Mouse (Mus musculus) heart, postnatal 0 days (tissue): ENCODE results near the gene D430041D05Rik. TPM values are rescaled to one million over a fixed set of nuclear protein-coding genes. Genes with fewer than 3 reads are reported as not detected.

Experiments used
- ATAC-seq: fragments of 200-750 bp; cut with Nextera tagmentation; 2 replicates; pipeline ENCODE4 v1.8.0; 2017; ENCODE audit warnings: low read depth, moderate number of reproducible peaks, moderate library complexity; ENCODE audit not compliant: insufficient read depth
- DNase-seq: peaks from one replicate; pipeline ENCODE4 v3.0.0-alpha.2; 2016; ENCODE audit warnings: low spot score
- H3K27ac ChIP-seq: fragments of 300-500 bp; sonication (generic); 2 replicates; pipeline ENCODE4 v1.5.1; 2014; ENCODE audit warnings: low read depth, mild to moderate bottlenecking
- H3K27me3 ChIP-seq: fragments of 300-500 bp; sonication (generic); 2 replicates; pipeline ENCODE4 v1.6.1; 2014; ENCODE audit warnings: low read length, mixed read lengths; ENCODE audit not compliant: control insufficient read depth, insufficient read depth
- H3K36me3 ChIP-seq: fragments of 300-500 bp; sonication (generic); replicated peaks from 2 replicates; pipeline ENCODE4 v1.6.1; 2014; ENCODE audit warnings: low read length, mixed read lengths; ENCODE audit not compliant: control insufficient read depth, insufficient read depth
- H3K4me1 ChIP-seq: fragments of 300-500 bp; sonication (generic); 2 replicates; pipeline ENCODE4 v1.6.1; 2014; ENCODE audit warnings: antibody characterized with exemption; ENCODE audit not compliant: control insufficient read depth, insufficient read depth
- H3K4me2 ChIP-seq: fragments of 300-500 bp; sonication (generic); 2 replicates; pipeline ENCODE4 v1.6.1; 2014; ENCODE audit warnings: low read depth, mild to moderate bottlenecking, low read length, moderate library complexity
- H3K4me3 ChIP-seq: fragments of 300-500 bp; sonication (generic); 2 replicates; pipeline ENCODE4 v1.5.1; 2014; ENCODE audit warnings: low read depth, low read length
- H3K9ac ChIP-seq: fragments of 300-500 bp; sonication (generic); replicated peaks from 2 replicates; pipeline ENCODE4 v1.6.1; 2014; ENCODE audit warnings: low read depth, low read length, mixed read lengths
- H3K9me3 ChIP-seq: fragments of 300-500 bp; sonication (generic); replicated peaks from 2 replicates; pipeline ENCODE4 v1.6.1; 2016; ENCODE audit warnings: low read length; ENCODE audit not compliant: control insufficient read depth
- CTCF ChIP-seq: IDR thresholded peaks from 2 replicates; pipeline ENCODE4 v1.5.1; 2016; ENCODE audit warnings: antibody characterized with exemption, control low read depth, low read depth
- EP300 ChIP-seq: IDR thresholded peaks from 2 replicates; pipeline ENCODE4 v1.6.1; 2016; ENCODE audit warnings: antibody characterized with exemption, low read depth
- WGBS: fragments of 180-500 bp; shearing (Covaris S2); extraction: QIAGEN DNeasy Blood & Tissue Kit; methylation state at CpG from one replicate; pipeline ENCODE4 v1.1.7; 2014; 5-methylcytosine and 5-hydroxymethylcytosine counted together
- polyA plus RNA-seq: library from polyadenylated mRNA; unstranded; fragments of >200 nt; fragmentation: Nextera tagmentation; extraction: Ambion mirVana; gene quantifications from 2 replicates; pipeline ENCODE4 v1.2.1, GENCODE M21; 2015
- total RNA-seq: library from RNA; depleted of rRNA; stranded (reverse); fragments of >200 nt; gene quantifications from 2 replicates; pipeline ENCODE4 v1.2.3, GENCODE M21; 2014; ENCODE audit warnings: low replicate concordance

Gene D430041D05Rik
- total and polyA plus RNA-seq, 2 experiments from 2014 or later, result 0.03 TPM; not detected in 1

GRCm38 (mm10) chr2:104124071-104124470 lies 286.7 kb downstream of the D430041D05Rik start:
- ATAC-seq, result no peak
- no peak overlapping the region for H3K4me2 ChIP-seq
- WGBS, result 85% methylated on average over 5 of the region's 5 CpGs
- no peak overlapping the region for H3K27ac ChIP-seq
- no peak for TF ChIP-seq EP300
- no peak for TF ChIP-seq CTCF
- no peak overlapping the region for H3K4me3 ChIP-seq
- no peaks in the 10 kb centered on the region for H3K27me3 ChIP-seq
- no peaks in the 10 kb centered on the region for H3K36me3 ChIP-seq
- no peaks in the 10 kb centered on the region for H3K9me3 ChIP-seq
- no peak overlapping the region for H3K9ac ChIP-seq
- DNase-seq, result no peak
- peaks cover 30% of the 10 kb centered on the region for H3K4me1 ChIP-seq

GRCm38 (mm10) chr2:104123540-104123939 lies 287.3 kb downstream of the D430041D05Rik start:
- ATAC-seq, result no peak
- Histone ChIP-seq H3K4me3 (peak overlapping the region; percentile 71), H3K4me2 (peak overlapping the region; percentile 99), H3K9me3 (no peaks in the 10 kb centered on the region), H3K36me3 (no peaks in the 10 kb centered on the region), H3K27ac (no peak overlapping the region), H3K4me1 (peaks cover 30% of the 10 kb centered on the region), H3K27me3 (no peaks in the 10 kb centered on the region), H3K9ac (peak overlapping the region; percentile 85; the same call in 1 of the 2 replicates)
- TF ChIP-seq CTCF (no peak), EP300 (no peak)
- no peak for DNase-seq
- WGBS, result 63% methylated on average over 3 of the region's 3 CpGs

GRCm38 (mm10) chr2:104122505-104123378 lies 288.1 kb downstream of the D430041D05Rik start, which contains the start of gene A930018P22Rik:
Gene A930018P22Rik (plus strand): TSS chr2:104122769.
- H3K4me3 ChIP-seq, result peak within 1 kb of the TSS; percentile 71
- TF ChIP-seq CTCF, result no peak
- 0 out of 2 replicates have a peak, but pooled peaks have one; percentile 11 for TF ChIP-seq EP300
- no peaks in the 10 kb centered on the region for H3K27me3 ChIP-seq
- WGBS, result under 1% methylated on average over 47 of the region's 74 CpGs
- H3K9me3 ChIP-seq, result no peaks in the 10 kb centered on the region
- DNase-seq, result peak; percentile 98
- peak; percentile 95 for ATAC-seq
- peak within 1 kb of the TSS; percentile 99 for H3K4me2 ChIP-seq
- H3K4me1 ChIP-seq, result peaks cover 30% of the 10 kb centered on the region
- peak within 1 kb of the TSS; percentile 85 for H3K27ac ChIP-seq
- peak within 1 kb of the TSS; percentile 85 for H3K9ac ChIP-seq
- no peaks in the 10 kb centered on the region for H3K36me3 ChIP-seq

GRCm38 (mm10) chr2:104121681-104122504 lies 288.9 kb downstream of the D430041D05Rik start:
- TF ChIP-seq CTCF (no peak), EP300 (peak; percentile 76)
- no peak for ATAC-seq
- H3K36me3 ChIP-seq, result no peaks in the 10 kb centered on the region
- DNase-seq, result peak; percentile 34
- H3K4me2 ChIP-seq, result peak overlapping the region; percentile 99
- no peaks in the 10 kb centered on the region for H3K27me3 ChIP-seq
- WGBS, result 66% methylated on average over 8 of the region's 8 CpGs
- H3K9me3 ChIP-seq, result no peaks in the 10 kb centered on the region
- H3K4me3 ChIP-seq, result peak overlapping the region; percentile 71
- H3K4me1 ChIP-seq, result peaks cover 30% of the 10 kb centered on the region
- H3K27ac ChIP-seq, result peak overlapping the region; percentile 85
- H3K9ac ChIP-seq, result peak overlapping the region; percentile 85

- 0 out of 2 replicates have a peak, but pooled peaks have one; percentile 31 for TF ChIP-seq EP300
- peak; percentile 38 for TF ChIP-seq CTCF
- Histone ChIP-seq H3K4me1 (peaks cover 30% of the 10 kb centered on the region), H3K9ac (0 out of 2 replicates have a peak overlapping the region, but pooled peaks have one; percentile 23), H3K36me3 (no peaks in the 10 kb centered on the region), H3K9me3 (no peaks in the 10 kb centered on the region), H3K27ac (peak overlapping the region; percentile 85), H3K27me3 (no peaks in the 10 kb centered on the region), H3K4me3 (no peak overlapping the region), H3K4me2 (0 out of 2 replicates have a peak overlapping the region, but pooled peaks have one; percentile 18)
- 0 out of 2 replicates have a peak, but pooled peaks have one; percentile 10 for ATAC-seq
- WGBS, result 33% methylated on average over 6 of the region's 6 CpGs
- DNase-seq, result peak; percentile 47
Measured at GRCm38 (mm10) chr2:104120312-104120711, 290.5 kb downstream of the D430041D05Rik start.
